Mouse (Mus musculus): ENCODE measurements around the gene Nuak2.

DNA sequence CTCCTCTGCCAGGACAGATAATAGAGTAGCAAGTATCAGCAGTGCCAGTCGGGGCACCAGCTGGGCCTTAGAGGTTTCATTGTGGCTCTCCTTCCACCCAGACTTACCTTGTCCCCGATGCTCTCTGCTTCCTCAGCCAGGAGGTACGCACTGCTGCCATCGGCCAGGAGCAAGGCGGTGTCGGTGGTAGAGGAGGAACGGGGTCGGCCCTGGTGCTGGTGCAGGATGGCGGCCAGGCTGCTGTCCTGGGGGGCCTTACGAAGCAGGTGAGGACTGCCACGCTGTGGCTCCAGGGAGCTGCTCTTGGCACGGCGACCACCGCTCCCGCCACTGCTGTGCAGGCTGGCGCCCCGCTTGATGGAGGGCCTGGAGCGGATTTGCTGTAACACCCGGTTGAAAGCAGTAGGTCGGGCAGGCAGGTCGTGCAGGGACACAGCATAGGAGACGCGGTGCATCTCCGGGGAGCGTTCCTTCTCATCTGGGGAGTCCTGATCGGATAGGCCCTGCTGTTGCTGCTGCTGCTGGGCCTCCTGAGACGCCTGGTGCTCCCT is 64.7 kb downstream of the Nuak2 start:
- 0 out of 2 replicates have a peak, but pooled peaks have one; percentile 15 for TF ChIP-seq POLR2A (IDR thresholded peaks at IDR 0.05; ENCODE audit: borderline replicate concordance, control insufficient read depth, low read depth, low read length)
- no peak for TF ChIP-seq CTCF (IDR thresholded peaks at IDR 0.05; ENCODE audit: control insufficient read depth, insufficient read depth, low read length)
